Comparison of ENCODE assay signal across 25 mouse cellular contexts in genomic region chr5:32092281-32092680, GRCm38 (mm10). TPM values are rescaled to one million over a fixed set of nuclear protein-coding genes. Genes with fewer than 3 reads are reported as not detected.
DNase-seq lines count a peak whose midpoint lies in the region; ATAC-seq and TF ChIP-seq lines count a peak whose summit lies in the region.
"Had no signal": no experiment of that assay in that cellular context is flagged by ENCODE, and none has a peak within 500 bp of the region (broad histone marks: within the 10 kb centered on the region; RNA-seq: fewer than 3 reads in every experiment).

No protein-coding gene starts in this region.

- intact Hi-C loops in heart, adult 2 months (cut with DNase I), result no loop called here

- TF ChIP-seq CTCF in heart, adult 2 months (IDR thresholded peaks at IDR 0.05), result no peak
- no peak for TF ChIP-seq CTCF in testis, adult 2 months (IDR thresholded peaks at IDR 0.05; ENCODE audit: control insufficient read depth, insufficient read depth, insufficient replicate concordance, low read depth, low read length)

- no peak overlapping the region for H3K4me2 ChIP-seq in kidney, embryonic 16.5 days (replicated peaks; ENCODE audit: low read depth, low read length)
- H3K4me2 ChIP-seq: heart, embryonic 13.5 days; hindbrain, embryonic 14.5 days had no signal

- no peak for ATAC-seq in kidney, embryonic 16.5 days (ENCODE audit: low FRiP score, low TSS enrichment)
- ATAC-seq: forebrain, embryonic 14.5 days; forebrain, postnatal 0 days; hindbrain, postnatal 0 days; inflammation-experienced regulatory T-cells, adult 6 months had no signal

- no peaks in the 10 kb centered on the region for H3K36me3 ChIP-seq in heart, embryonic 10.5 days
- no peaks in the 10 kb centered on the region for H3K36me3 ChIP-seq in heart, adult 2 months (ENCODE audit: control insufficient read depth, insufficient read depth, low read length)
- no peaks in the 10 kb centered on the region for H3K36me3 ChIP-seq in kidney, embryonic 16.5 days (ENCODE audit: insufficient read depth, low read length)
- no peaks in the 10 kb centered on the region for H3K36me3 ChIP-seq in testis, adult 2 months (ENCODE audit: control insufficient read depth, insufficient read depth, low read length)
- H3K36me3 ChIP-seq: G1E; heart, embryonic 13.5 days had no signal

- no peak for DNase-seq in heart, embryonic 10.5 days (ENCODE audit: low spot score)
- DNase-seq in heart, adult 2 months, result no peak
- DNase-seq in kidney, postnatal 36 days, result peak; percentile 11 to 44
- no peak for DNase-seq in testis, postnatal 10 days (ENCODE audit: low spot score)
- DNase-seq: adrenal gland, postnatal 25 days; B cell, adult 2 months; cerebellum, adult 11-12 months; cerebellum, adult 8-10 months; cerebellum, postnatal 10 days; cerebellum, postnatal 36 days; embryo, embryonic 11 days; forebrain, postnatal 0 days; gastrocnemius, adult 2 months; gastrocnemius, postnatal 14 days; heart, postnatal 14 days; heart, postnatal 4 days had no signal

- H3K4me3 ChIP-seq in heart, embryonic 10.5 days, result no peak overlapping the region
- H3K4me3 ChIP-seq in heart, adult 2 months, result no peak overlapping the region
- no peak overlapping the region for H3K4me3 ChIP-seq in kidney, embryonic 16.5 days (ENCODE audit: low read length)
- peak overlapping the region; percentile 82 for H3K4me3 ChIP-seq in testis, adult 2 months (ENCODE audit: control insufficient read depth, low read depth, low read length)
- H3K4me3 ChIP-seq: gastrocnemius, adult 2 months; heart, embryonic 13.5 days had no signal

- H3K27me3 ChIP-seq in heart, embryonic 10.5 days (ENCODE audit: insufficient read depth, poor library complexity, severe bottlenecking), result peaks cover 4% of the 10 kb centered on the region; the same call in 1 of the 2 replicates
- no peaks in the 10 kb centered on the region for H3K27me3 ChIP-seq in heart, adult 2 months (ENCODE audit: control insufficient read depth, insufficient read depth, low read length)
- H3K27me3 ChIP-seq in kidney, embryonic 16.5 days (ENCODE audit: insufficient read depth, low read length), result no peaks in the 10 kb centered on the region
- H3K27me3 ChIP-seq in testis, adult 2 months (ENCODE audit: control insufficient read depth, insufficient read depth, low read length), result no peaks in the 10 kb centered on the region
- H3K27me3 ChIP-seq: CH12.LX; heart, embryonic 13.5 days had no signal

- H3K4me1 ChIP-seq in heart, embryonic 10.5 days, result peaks cover 50% of the 10 kb centered on the region
- H3K4me1 ChIP-seq in heart, adult 2 months (ENCODE audit: control insufficient read depth, insufficient read depth, low read length), result no peaks in the 10 kb centered on the region
- peaks cover 4% of the 10 kb centered on the region; the same call in 1 of the 2 replicates for H3K4me1 ChIP-seq in kidney, embryonic 16.5 days (ENCODE audit: insufficient read depth, low read length)
- H3K4me1 ChIP-seq in testis, adult 2 months (ENCODE audit: control insufficient read depth, insufficient read depth, low read length), result no peaks in the 10 kb centered on the region

- no peaks in the 10 kb centered on the region for H3K79me2 ChIP-seq in heart, adult 2 months (replicated peaks; ENCODE audit: control insufficient read depth, insufficient read depth, low read length)

- H3K9me3 ChIP-seq in heart, embryonic 10.5 days, result no peaks in the 10 kb centered on the region
- no peaks in the 10 kb centered on the region for H3K9me3 ChIP-seq in kidney, embryonic 16.5 days (ENCODE audit: low read length)
- H3K9me3 ChIP-seq: G1E; heart, embryonic 13.5 days had no signal

- no peak for TF ChIP-seq EP300 in heart, adult 2 months (IDR thresholded peaks at IDR 0.05; ENCODE audit: insufficient read depth, low read depth, low read length)

- no peak overlapping the region for H3K9ac ChIP-seq in heart, adult 2 months (ENCODE audit: low read depth, low read length)
- no peak overlapping the region for H3K9ac ChIP-seq in kidney, embryonic 16.5 days (replicated peaks; ENCODE audit: low read length)
- H3K9ac ChIP-seq: forebrain, postnatal 0 days; heart, embryonic 13.5 days; hindbrain, embryonic 14.5 days had no signal

- peak overlapping the region; percentile 57; the same call in 1 of the 2 replicates for H3K27ac ChIP-seq in heart, embryonic 10.5 days
- no peak overlapping the region for H3K27ac ChIP-seq in heart, adult 2 months
- no peak overlapping the region for H3K27ac ChIP-seq in kidney, embryonic 16.5 days (ENCODE audit: low read length)
- no peak overlapping the region for H3K27ac ChIP-seq in testis, adult 2 months (ENCODE audit: control insufficient read depth, insufficient read depth, low read depth, low read length)
- H3K27ac ChIP-seq: gastrocnemius, adult 2 months; heart, embryonic 13.5 days; hindbrain, embryonic 14.5 days; hindbrain, postnatal 0 days had no signal

- TF ChIP-seq POLR2A in heart, adult 2 months (IDR thresholded peaks at IDR 0.05; ENCODE audit: insufficient read depth, low read depth, low read length), result no peak
- no peak for TF ChIP-seq POLR2A in testis, adult 2 months (IDR thresholded peaks at IDR 0.05; ENCODE audit: control insufficient read depth, low read depth, low read length)

RNA-seq across cellular contexts. Expression of gene Fosl2, which starts 43.3 kb away (rescaled TPM):
- polyA plus RNA-seq in heart, embryonic 10.5 days (2016; fragmentation: Nextera tagmentation; extraction: Ambion mirVana), result 2.1 TPM in 2 replicates
- total RNA-seq in heart, adult 2 months (2021), result 10 to 100 TPM; 21.2 to 26.6 TPM
- polyA plus RNA-seq in heart, adult 2 months (2012; rRNA removed), result 10.2 and 11.9 TPM in 2 replicates
- 5.5 and 6.5 TPM in 2 replicates for polyA plus RNA-seq in kidney, embryonic 16.5 days (2015; fragmentation: Nextera tagmentation; extraction: Ambion mirVana)
- polyA plus RNA-seq in testis, adult 2 months (2012; rRNA removed), result 1.4 and 1.6 TPM in 2 replicates

Comparison
In these comparisons a context has a peak if more than half of its experiments do, and no peak if none do; other contexts are left out.
1. DNase-seq: peak in kidney, postnatal 36 days (2 of 2); none in heart, embryonic 10.5 days (single experiment), heart, adult 2 months (0 of 2) and testis, postnatal 10 days (single experiment).